Comparison of ENCODE assay signal across 8 mouse cellular contexts in genomic region chr11:20661652-20662051, GRCm38 (mm10).
DNase-seq lines count a peak whose midpoint lies in the region; ATAC-seq and TF ChIP-seq lines count a peak whose summit lies in the region.
"Had no signal": no experiment of that assay in that cellular context is flagged by ENCODE, and none has a peak within 500 bp of the region (broad histone marks: within the 10 kb centered on the region; RNA-seq: fewer than 3 reads in every experiment).

No protein-coding gene starts in this region.

- H3K36me3 ChIP-seq in intestine, postnatal 0 days (ENCODE audit: control insufficient read depth, insufficient read depth), result no peaks in the 10 kb centered on the region
- H3K36me3 ChIP-seq in intestine, embryonic 16.5 days (ENCODE audit: control insufficient read depth, insufficient read depth, low read length), result no peaks in the 10 kb centered on the region
- no peaks in the 10 kb centered on the region for H3K36me3 ChIP-seq in E14TG2a.4 (ENCODE audit: insufficient read depth, low read length)
- H3K36me3 ChIP-seq: lung, embryonic 15.5 days had no signal

- H3K27ac ChIP-seq in intestine, postnatal 0 days (ENCODE audit: low read depth, low read length), result no peak overlapping the region
- H3K27ac ChIP-seq in intestine, embryonic 16.5 days (ENCODE audit: low read length), result no peak overlapping the region
- no peak overlapping the region for H3K27ac ChIP-seq in bone marrow, adult 2 months (ENCODE audit: control insufficient read depth, insufficient read depth, low read depth, low read length, poor library complexity)

- H3K4me3 ChIP-seq in intestine, postnatal 0 days (ENCODE audit: low read depth, low read length), result no peak overlapping the region
- H3K4me3 ChIP-seq in intestine, embryonic 16.5 days (ENCODE audit: low read length), result no peak overlapping the region
- H3K4me3 ChIP-seq in E14TG2a.4 (replicated peaks; ENCODE audit: low read length), result 0 out of 2 replicates have a peak overlapping the region, but pooled peaks have one; percentile 13
- no peak overlapping the region for H3K4me3 ChIP-seq in bone marrow, adult 2 months (replicated peaks; ENCODE audit: control insufficient read depth, low read depth, low read length)
- H3K4me3 ChIP-seq: lung, embryonic 15.5 days had no signal

- H3K27me3 ChIP-seq in intestine, postnatal 0 days (replicated peaks; ENCODE audit: control insufficient read depth, insufficient read depth, low read length), result no peaks in the 10 kb centered on the region
- no peaks in the 10 kb centered on the region for H3K27me3 ChIP-seq in intestine, embryonic 16.5 days (replicated peaks; ENCODE audit: control insufficient read depth, insufficient read depth, low read length)
- H3K27me3 ChIP-seq in E14TG2a.4 (ENCODE audit: insufficient read depth, low read length), result 0 out of 2 replicates have a peak, but pooled peaks cover 3% of the 10 kb centered on the region
- H3K27me3 ChIP-seq: lung, embryonic 15.5 days had no signal

- peak; percentile 87 for TF ChIP-seq CTCF in intestine, postnatal 0 days (IDR thresholded peaks at IDR 0.05; ENCODE audit: low read depth)
- TF ChIP-seq CTCF in E14TG2a.4 (conservative IDR thresholded peaks at IDR 0.05; ENCODE audit: low read length), result peak; percentile 75
- TF ChIP-seq CTCF in bone marrow, adult 2 months (IDR thresholded peaks at IDR 0.05; ENCODE audit: control insufficient read depth, insufficient read depth, low read length), result peak; percentile 87

- ATAC-seq in intestine, postnatal 0 days, result no peak
- ATAC-seq in intestine, embryonic 16.5 days, result no peak
- ATAC-seq in neutrophil, adult 5-6 weeks (ENCODE audit: extremely low read depth, insufficient number of reproducible peaks, low FRiP score, poor library complexity, severe bottlenecking), result peak; percentile 74

- no peak overlapping the region for H3K9ac ChIP-seq in intestine, postnatal 0 days (ENCODE audit: low read depth, low read length)
- H3K9ac ChIP-seq in intestine, embryonic 16.5 days (ENCODE audit: low read depth, low read length), result no peak overlapping the region
- H3K9ac ChIP-seq: lung, embryonic 15.5 days had no signal

- no peak for TF ChIP-seq POLR2A in bone marrow, adult 2 months (IDR thresholded peaks at IDR 0.05; ENCODE audit: borderline replicate concordance, control insufficient read depth, low read depth, low read length)

- H3K4me2 ChIP-seq in intestine, postnatal 0 days (replicated peaks; ENCODE audit: low read depth), result no peak overlapping the region
- no peak overlapping the region for H3K4me2 ChIP-seq in intestine, embryonic 16.5 days (ENCODE audit: low read depth, low read length)
- H3K4me2 ChIP-seq: lung, embryonic 15.5 days had no signal

- no peaks in the 10 kb centered on the region for H3K9me3 ChIP-seq in intestine, postnatal 0 days (ENCODE audit: control insufficient read depth)
- H3K9me3 ChIP-seq in intestine, embryonic 16.5 days (ENCODE audit: control insufficient read depth, low read length), result no peaks in the 10 kb centered on the region
- no peaks in the 10 kb centered on the region for H3K9me3 ChIP-seq in E14TG2a.4 (ENCODE audit: low read length)
- H3K9me3 ChIP-seq: lung, embryonic 15.5 days had no signal

- WGBS in intestine, postnatal 0 days, result 46% methylated on average over 4 of the region's 4 CpGs
- 32% methylated on average over 4 of the region's 4 CpGs for WGBS in intestine, embryonic 16.5 days
- WGBS in bone marrow, adult 2 months, result 33% methylated on average over 4 of the region's 4 CpGs

- H3K4me1 ChIP-seq in intestine, postnatal 0 days (replicated peaks; ENCODE audit: control insufficient read depth, insufficient read depth, low read length), result no peaks in the 10 kb centered on the region
- H3K4me1 ChIP-seq in intestine, embryonic 16.5 days (ENCODE audit: control insufficient read depth, insufficient read depth, low read length), result no peaks in the 10 kb centered on the region
- H3K4me1 ChIP-seq in E14TG2a.4 (replicated peaks; ENCODE audit: low read depth, low read length), result peaks cover 66% of the 10 kb centered on the region
- no peaks in the 10 kb centered on the region for H3K4me1 ChIP-seq in bone marrow, adult 2 months (ENCODE audit: control insufficient read depth, insufficient read depth, low read length)

- peak; percentile 54 for DNase-seq in kidney, postnatal 14 days
- no peak for DNase-seq in cerebellum, adult 11 months
